In the genomic region with DNA sequence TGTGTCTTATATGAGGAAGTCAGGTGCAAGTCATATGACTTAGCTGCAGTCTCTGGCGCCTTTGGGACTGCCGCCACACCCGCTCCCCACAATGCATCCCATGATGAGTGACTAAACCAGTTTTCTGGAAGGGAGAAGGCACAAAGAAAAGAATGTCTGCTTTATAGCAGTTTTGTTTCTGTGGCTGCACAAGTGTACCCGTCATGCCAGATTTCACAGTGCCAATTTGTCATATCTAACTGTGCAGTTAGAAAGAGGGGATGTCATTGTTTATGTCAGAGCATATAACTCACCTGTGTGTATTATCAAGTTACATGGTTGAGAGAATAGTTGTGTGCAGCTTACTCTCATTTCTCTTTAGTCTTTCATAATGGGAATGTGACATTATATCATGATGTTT, we compare ENCODE assay signal across 15 mouse cellular contexts.
"Had no signal": no experiment of that assay in that cellular context is flagged by ENCODE, and none has a peak within 500 bp of the region (broad histone marks: within the 10 kb centered on the region; RNA-seq: fewer than 3 reads in every experiment).

No protein-coding gene starts in this region.

- ATAC-seq: liver, postnatal 0 days had no signal

- H3K27me3 ChIP-seq: limb, embryonic 12.5 days; liver, embryonic 13.5 days; lung, embryonic 15.5 days; megakaryocyte, embryonic 14.5 days had no signal

- H3K9ac ChIP-seq: limb, embryonic 12.5 days; liver, embryonic 13.5 days; liver, postnatal 0 days; lung, embryonic 15.5 days had no signal

- H3K36me3 ChIP-seq: limb, embryonic 12.5 days; liver, embryonic 13.5 days; lung, embryonic 15.5 days had no signal

- H3K9me3 ChIP-seq: limb, embryonic 12.5 days; liver, embryonic 13.5 days; lung, embryonic 15.5 days had no signal

- H3K4me3 ChIP-seq: layer of hippocampus, adult 2 months; limb, embryonic 12.5 days; liver, embryonic 13.5 days; lung, embryonic 15.5 days; megakaryocyte, embryonic 14.5 days had no signal

- H3K4me1 ChIP-seq: limb, embryonic 12.5 days; liver, embryonic 13.5 days; lung, embryonic 15.5 days; megakaryocyte, embryonic 14.5 days had no signal

- DNase-seq: kidney, adult 11 months; kidney, postnatal 10 days; kidney, postnatal 4 days; liver; liver, embryonic 13.5 days; liver, postnatal 0 days; lung, postnatal 14 days; right cerebral cortex, adult 18-20 months; right cerebral cortex, postnatal 25 days; thymus, postnatal 4 days had no signal

- H3K4me2 ChIP-seq: limb, embryonic 12.5 days; liver, embryonic 13.5 days; lung, embryonic 15.5 days had no signal

- H3K27ac ChIP-seq: layer of hippocampus, adult 2 months; limb, embryonic 12.5 days; liver, embryonic 13.5 days; lung, embryonic 15.5 days; macrophage had no signal
